Mouse (Mus musculus): ENCODE results near the gene Micu1.

The Micu1 gene

GRCm38 (mm10) chr10:59774141-59774534 lies 71.9 kb downstream of the Micu1 start:
- DNase-seq (ENCODE audit: low spot score in 2 of 2): no peak

DNA sequence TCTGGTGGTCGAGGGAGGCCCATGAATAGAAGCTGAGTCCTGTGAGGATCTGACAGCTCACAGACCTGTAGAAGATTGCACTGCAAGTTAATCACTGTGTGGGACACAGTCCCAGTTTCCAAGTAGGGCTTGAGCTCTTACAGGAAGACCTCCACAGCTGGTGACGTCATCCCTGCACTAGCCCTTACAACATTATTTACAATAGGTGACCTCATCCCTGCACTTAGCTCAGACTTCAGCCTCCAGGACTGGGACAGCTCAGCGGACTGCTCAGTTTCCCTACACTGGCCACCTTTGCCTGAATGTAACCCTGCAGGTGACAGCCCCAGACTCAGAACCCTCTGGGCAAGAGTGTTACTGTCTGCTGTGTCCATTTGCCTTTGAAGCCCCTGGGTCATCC lies 75.0 kb downstream of the Micu1 start:
- DNase-seq (ENCODE audit: low spot score in 2 of 2): no peak

DNA sequence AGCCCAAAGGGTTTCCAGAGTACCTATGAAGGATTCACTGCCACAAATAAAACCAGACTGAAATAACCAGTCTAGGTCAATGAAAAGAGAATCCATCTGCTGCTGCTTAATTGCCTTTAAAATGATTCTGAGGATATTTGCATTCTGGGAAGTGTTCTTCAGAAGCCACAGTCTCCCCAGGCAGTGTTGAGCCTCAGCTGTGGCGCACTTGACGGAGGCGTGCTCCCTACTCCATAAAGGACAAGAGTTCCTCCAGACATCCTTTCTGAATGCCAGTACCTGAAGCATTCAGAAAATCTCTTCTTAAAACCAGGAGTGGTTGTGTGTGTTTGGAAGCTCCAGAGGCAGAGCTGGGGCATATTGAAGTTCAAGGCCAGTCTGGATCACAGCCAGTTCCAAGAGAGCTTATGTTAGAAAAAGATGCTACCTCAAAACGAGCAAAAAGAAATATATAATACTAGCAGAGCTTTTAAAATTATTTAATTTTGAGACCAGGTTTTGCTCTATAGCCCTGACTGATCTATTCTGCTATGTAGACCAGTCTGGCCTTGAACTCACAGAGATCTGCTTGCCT lies 75.9 kb downstream of the Micu1 start:
- DNase-seq (ENCODE audit: low spot score in 2 of 2): no peak

- no peak for DNase-seq (ENCODE audit: low spot score in 2 of 2)
These were observed 78.4 kb downstream of the Micu1 start for GRCm38 (mm10) chr10:59780698-59781097.

DNA sequence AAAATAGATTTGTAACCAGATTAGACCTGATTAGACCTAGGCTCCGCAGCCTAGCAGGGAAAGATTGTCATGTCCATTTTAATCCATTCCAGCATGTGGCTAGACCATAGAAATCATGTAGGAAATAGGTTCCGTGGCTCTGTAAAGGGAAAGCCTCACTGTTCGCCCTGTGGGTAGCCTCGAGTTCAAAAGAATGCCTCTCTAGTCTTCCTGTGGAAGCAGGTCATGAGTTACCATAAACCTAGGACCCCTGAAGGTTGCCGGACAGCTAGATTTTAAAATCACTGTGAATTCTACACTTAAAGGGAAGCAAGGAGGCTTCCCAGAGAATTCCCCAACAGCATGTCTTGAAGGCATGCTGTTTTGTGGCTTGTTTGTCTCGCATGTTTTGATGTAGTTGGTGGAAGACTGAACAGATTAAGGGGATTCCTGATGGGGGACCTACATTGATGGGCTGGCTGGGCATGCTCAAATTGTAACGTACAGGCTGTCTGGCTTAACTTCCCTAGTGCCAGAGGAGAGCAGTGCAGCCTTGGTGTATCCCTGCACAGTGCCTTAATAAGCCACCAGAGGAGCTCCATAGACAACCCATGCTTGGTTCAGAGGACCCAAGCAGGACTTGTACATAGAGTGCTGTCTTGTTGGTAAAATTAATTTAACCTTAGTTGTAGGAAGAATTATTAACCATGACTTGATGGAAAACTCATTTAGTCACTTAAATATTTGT lies 79.1 kb downstream of the Micu1 start:
- DNase-seq (ENCODE audit: low spot score in 2 of 2): no peak

- no peak for DNase-seq (ENCODE audit: low spot score in 2 of 2)
These were observed 82.7 kb downstream of the Micu1 start for GRCm38 (mm10) chr10:59784731-59785685.

DNA sequence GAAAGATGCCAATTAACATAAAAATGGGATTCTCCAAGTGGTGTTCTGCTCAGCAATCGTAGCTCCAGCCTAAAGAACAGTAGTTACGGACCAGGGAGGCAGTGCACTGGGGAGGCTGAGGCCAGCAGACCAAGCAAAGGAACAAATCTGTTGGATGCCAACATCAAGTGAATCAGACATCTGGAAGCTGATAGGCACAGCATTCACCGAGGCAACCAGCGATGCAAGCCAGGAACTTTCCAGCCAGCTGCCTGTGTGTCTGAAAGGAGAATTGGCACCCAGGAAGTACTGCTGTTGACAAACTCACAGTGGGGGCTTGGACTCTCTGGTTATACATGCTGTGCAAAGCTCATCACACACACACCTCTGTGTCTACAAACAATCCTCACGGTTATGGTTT lies 84.0 kb downstream of the Micu1 start:
- DNase-seq (ENCODE audit: low spot score in 2 of 2): no peak

DNA sequence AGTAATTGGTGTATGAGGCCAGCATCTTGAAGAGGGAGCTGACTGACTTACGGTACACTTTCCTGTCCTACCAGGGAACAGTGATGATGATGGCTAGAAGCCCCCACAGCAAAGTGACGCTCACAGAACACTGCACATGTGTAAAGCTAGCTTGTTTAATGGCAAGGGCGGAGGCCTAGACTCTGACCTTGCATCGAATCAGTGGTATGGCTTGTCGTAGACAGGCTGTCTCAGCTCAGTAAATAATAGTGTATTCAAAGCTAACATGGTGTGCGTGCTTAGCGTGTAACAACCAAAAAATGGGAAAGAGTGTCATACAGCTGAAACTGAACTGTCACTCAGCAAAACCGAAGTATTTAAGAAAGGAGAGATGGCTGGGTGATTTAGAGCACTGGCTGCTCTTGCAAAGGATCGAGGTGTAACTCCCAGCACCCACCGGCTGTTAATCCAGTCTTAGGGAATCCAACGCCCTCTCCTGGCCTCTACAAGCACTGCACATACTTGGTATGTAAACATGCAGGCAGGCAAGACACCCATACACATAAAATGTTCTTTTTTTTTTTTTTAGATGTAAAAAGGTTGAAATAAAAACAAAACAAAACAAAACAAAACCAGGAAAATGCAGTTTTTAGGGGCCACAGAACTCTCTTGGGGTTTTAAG lies 85.0 kb downstream of the Micu1 start:
- DNase-seq (ENCODE audit: low spot score in 2 of 2): no peak

- no peak for DNase-seq (ENCODE audit: low spot score in 2 of 2)
These were observed 85.6 kb downstream of the Micu1 start for GRCm38 (mm10) chr10:59787870-59788269.

GRCm38 (mm10) chr10:59790291-59790929 lies 88.1 kb downstream of the Micu1 start:
- peak in 1 of 2 experiments; percentile 61 for DNase-seq (ENCODE audit: low spot score in 2 of 2)

DNA sequence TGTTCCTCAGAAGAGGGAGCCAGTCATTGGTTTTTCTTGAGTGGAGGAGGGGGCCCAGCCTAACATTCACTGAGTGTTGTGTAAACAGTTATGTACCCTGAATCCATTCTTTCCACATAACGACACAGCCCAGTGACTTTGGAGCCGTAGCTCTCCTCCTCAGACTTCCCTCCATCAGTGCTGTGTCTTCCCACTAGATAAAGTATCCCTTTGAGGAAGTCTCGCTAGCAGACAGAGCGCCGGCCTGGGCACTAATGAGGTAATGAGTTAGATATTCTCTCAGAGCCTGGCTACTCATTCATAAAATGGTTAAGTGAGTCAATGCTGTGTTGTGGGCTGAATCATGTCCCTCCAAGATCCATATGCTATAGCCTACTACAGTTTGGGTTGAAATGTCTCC lies 89.6 kb downstream of the Micu1 start:
- no peak for DNase-seq (ENCODE audit: low spot score in 2 of 2)

DNA sequence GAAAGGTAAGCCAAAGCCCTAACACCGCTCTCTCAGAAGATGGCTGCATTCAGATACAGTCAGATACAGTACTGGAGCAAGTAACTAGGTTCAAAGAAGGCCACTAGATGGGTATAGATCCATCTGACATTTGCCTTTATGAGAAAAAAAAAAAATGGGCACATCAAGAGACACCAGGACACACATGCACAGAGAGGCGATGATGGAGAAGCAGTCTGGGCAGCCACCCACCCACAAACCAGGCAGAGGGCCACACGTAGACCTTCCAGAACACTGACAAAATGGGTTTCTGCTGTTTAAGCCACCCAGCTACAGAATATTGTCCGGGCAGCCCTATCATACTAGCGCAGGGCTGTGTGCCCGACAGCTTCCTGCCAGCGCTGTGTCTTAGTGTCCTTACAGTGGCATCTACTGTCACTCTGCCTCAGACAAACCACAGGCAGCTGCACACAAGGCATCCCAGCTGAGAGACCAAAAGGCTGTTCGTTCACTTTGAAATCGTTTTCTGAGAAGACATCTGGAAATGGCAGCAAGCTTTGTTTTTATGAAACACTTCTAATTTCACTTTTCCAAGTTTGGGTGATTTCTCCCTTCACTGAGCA lies 90.4 kb downstream of the Micu1 start:
- DNase-seq (ENCODE audit: low spot score in 2 of 2): no peak

GRCm38 (mm10) chr10:59793454-59793853 lies 91.2 kb downstream of the Micu1 start:
- no peak for DNase-seq (ENCODE audit: low spot score in 2 of 2)

DNA sequence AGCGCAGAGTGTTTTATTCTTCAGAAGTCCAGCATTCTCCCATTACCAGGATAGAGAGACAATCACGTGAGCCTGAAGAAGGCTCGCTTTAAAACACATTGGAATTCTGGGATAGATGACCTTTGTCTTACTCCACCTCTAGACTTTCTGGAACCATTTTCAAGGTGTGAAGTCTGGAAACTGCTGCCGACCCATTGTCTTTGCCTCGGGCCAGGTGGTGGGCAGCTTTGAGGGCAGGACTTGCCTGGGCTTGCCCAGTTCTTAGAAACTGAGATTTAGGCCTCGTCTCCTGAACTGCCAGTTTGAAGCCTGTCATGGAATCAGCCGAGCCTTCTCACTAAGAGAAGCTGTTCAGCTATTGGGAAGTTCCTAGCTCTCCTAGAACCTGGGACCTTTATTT lies 92.8 kb downstream of the Micu1 start:
- no peak for DNase-seq (ENCODE audit: low spot score in 2 of 2)

DNA sequence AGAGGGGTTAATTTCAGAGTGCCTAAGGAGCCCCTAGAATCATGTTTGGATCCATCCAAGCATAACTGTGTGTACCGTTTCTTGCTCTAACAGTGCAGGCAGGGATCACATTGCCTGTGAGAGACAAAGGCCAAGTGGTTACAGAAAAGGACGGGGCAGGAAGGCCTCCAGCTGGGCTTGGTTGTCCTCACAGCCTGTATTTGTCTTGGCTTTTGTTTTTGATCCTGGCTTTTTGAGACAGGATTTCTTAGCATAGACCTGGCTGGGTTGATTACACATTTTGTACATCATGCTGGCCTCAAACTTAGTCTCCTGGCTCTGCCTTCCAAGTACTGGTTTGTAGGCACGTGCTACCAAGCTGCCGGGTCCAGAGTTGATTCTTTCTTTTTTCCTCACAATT lies 93.6 kb downstream of the Micu1 start:
- no peak for DNase-seq (ENCODE audit: low spot score in 2 of 2)

DNA sequence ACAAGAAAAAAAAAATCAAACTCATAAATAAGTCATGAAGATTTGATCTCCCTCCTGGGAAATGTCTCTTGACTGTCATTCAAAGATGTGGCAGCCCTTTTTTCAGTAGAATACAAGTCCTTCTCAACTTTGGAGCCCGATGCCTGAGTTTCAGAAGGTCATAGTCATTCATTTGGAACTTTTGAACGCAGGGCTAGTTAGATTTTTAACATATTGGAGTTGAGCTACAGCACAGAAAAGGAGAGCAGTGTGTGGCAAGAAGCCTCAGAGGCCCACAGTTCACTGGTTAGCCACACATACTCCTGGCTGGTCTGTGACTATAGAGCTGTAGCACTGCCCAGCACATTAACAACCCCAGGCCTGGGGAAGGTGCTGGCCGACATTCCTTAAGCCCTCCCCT lies 96.1 kb downstream of the Micu1 start:
- no peak for DNase-seq (ENCODE audit: low spot score in 2 of 2)

GRCm38 (mm10) chr10:59799303-59800044 lies 97.2 kb downstream of the Micu1 start:
- no peak for DNase-seq (ENCODE audit: low spot score in 2 of 2)

DNA sequence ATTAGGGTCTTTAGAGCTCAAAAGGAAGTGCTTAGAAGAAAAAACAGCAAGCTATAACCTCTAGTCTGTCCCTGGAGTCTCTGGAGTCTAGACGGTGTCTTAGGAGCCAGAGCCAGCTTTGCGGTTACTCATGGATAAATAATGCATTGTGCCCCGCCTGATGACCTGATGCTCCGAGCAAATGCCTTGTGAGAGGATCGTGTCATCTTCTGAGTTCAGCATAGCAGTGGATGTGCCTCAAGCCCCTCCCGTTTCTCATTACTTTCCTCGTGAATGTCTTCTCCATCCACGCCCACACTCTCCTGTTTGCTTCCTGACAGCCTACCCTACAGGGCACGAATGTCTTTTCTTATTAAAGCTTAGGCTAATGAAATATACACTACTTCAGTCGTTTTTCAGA lies 97.9 kb downstream of the Micu1 start:
- no peak for DNase-seq (ENCODE audit: low spot score in 2 of 2)

- DNase-seq (ENCODE audit: low spot score in 2 of 2): no peak
These were observed 98.7 kb downstream of the Micu1 start for GRCm38 (mm10) chr10:59800826-59801501.

DNA sequence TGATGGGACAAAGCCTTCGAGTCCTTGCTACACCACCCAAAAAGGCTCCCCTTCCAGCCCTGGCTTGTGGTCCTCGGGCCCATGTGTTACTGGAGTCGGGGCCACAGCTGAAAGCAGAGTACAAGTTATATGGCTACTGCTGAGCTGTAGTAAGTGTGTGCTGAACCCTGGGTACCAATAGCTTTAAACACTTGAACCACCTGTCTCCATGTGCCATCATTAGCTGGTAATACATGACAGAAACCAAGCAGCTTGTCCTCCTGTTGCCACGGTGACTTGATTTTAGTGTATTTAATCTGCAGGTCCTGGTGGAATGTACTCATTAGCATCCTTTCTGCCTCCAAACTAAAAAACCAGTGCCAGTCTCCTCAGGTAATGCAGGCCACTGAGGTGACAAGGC lies 106.4 kb downstream of the Micu1 start:
- no peak for DNase-seq (ENCODE audit: low spot score in 2 of 2)

Data from urinary bladder, adult 18-20 months (tissue).